Mouse (Mus musculus) natural killer cell, adult 2 months (primary cell): Measurements from ENCODE around the gene Fibcd1.

ENCODE experiments used
- DNase-seq, 2 experiments: peaks; one replicate each; pipeline ENCODE4 v3.0.0; 2022; ENCODE audit warnings: low spot score in 2 of 2

Fibcd1 gene

DNA sequence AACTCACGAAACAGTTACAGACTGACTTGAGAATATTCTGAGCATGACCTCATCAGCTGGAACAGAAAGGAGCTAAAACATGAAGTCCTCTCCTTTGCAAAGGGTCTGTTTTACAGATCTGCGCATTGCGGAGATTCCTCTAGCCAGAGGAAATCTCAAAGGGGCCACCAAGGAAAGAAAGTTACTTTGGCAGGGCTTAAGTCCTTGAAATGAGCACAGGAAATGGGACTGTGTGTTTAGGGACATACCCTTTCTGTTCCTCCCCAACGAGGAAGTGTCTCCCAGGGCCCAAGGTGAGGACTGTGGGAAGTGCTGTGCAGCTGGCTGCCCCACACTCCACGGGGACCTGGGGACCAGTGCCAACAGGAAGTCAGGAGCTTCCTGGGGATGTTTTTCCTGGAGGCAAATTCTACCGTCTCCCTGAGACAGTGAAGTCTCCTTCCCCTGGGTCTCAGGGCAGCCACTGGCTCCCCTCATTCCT, 76.1 kb downstream of the Fibcd1 start:
- DNase-seq: no peak

DNA sequence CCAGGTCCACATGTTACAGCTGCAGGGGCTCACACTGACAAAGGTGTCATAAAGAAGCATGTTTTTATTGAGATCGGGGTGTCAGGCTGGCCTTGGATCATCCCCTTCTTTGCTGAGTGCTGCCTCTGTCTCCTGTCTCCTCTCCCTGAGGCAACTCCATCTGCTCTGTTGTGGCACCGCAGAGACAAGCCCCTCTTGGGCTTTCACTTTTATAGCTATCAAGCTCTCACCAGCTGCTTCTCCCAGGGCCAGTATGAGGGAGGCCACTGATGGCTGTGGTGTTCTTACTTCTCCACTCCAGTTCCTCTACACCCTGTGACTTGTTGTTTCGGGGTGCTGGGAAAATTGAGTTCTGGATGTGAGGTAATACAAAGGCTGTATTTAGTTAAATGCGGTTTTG, 76.7 kb downstream of the Fibcd1 start:
- DNase-seq: no peak

DNA sequence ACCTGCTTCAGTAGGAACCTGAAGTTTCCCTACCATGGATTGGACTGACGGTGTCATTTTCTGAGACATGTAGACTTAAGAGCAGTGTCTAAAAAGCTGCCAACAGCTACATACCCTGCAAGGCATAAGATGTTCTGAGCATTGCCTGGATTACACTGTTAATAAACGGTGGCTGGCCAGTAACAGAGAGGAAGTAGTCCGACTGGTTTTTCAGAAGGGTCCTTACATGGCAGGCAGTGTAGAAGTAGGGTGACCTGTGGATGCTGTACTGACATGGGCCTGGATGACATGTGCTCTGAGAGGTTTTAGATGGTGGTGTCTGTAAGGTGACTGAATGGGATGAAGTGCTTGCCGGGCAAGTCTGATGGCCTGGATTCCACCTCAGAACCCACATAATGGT, 78.0 kb downstream of the Fibcd1 start:
- no peak for DNase-seq

DNA sequence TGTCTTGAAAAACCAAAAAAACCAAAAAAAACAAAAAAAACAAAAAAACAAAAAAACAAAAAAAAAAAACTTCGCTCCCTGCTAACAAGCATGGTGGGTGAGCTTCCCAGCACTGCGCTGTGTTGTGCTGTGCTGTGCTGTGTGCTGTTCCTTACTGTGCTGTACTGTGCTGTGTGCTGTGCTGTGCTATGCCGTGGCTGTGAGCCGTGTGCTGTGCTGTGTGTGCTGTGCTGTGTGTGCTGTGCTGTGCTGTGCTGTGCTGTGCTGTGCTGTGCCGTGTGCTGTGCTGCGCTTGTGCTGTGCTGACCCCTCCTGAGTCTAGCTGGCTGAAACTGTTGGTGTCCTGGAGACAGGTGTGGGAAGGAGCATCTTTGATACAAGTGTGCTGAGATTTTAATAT, 78.7 kb downstream of the Fibcd1 start:
- DNase-seq: no peak
